Mouse (Mus musculus) lung, embryonic 16.5 days (tissue): ENCODE results near the gene Macf1. TPM values are rescaled to one million over a fixed set of nuclear protein-coding genes. Genes with fewer than 3 reads are reported as not detected.

Source experiments
- ATAC-seq: fragments of 200-750 bp; cut with Nextera tagmentation; 2 replicates; pipeline ENCODE4 v1.8.0; 2017; ENCODE audit warnings: low read depth, mild to moderate bottlenecking, moderate library complexity
- H3K27ac ChIP-seq: fragments of 300-500 bp; sonication (generic); 2 replicates; pipeline ENCODE4 v1.5.1; 2014; ENCODE audit warnings: mild to moderate bottlenecking, control low read depth, low read length
- H3K27me3 ChIP-seq: fragments of 300-500 bp; sonication (generic); 2 replicates; pipeline ENCODE4 v1.6.1; 2014; ENCODE audit warnings: low read depth, low read length, mixed read lengths; ENCODE audit not compliant: control insufficient read depth, insufficient read depth
- H3K36me3 ChIP-seq: fragments of 300-500 bp; sonication (generic); 2 replicates; pipeline ENCODE4 v1.6.1; 2014; ENCODE audit warnings: low read length; ENCODE audit not compliant: control insufficient read depth, insufficient read depth
- H3K4me1 ChIP-seq: fragments of 300-500 bp; sonication (generic); replicated peaks from 2 replicates; pipeline ENCODE4 v1.6.1; 2014; ENCODE audit warnings: low read length, mixed read lengths; ENCODE audit not compliant: control insufficient read depth, insufficient read depth
- H3K4me2 ChIP-seq: fragments of 300-500 bp; sonication (generic); 2 replicates; pipeline ENCODE4 v1.6.1; 2014; ENCODE audit warnings: low read depth, low read length, control low read depth
- H3K4me3 ChIP-seq: fragments of 300-500 bp; sonication (generic); 2 replicates; pipeline ENCODE4 v1.5.1; 2014; ENCODE audit warnings: mild to moderate bottlenecking, low read length, control low read depth
- H3K9ac ChIP-seq: fragments of 300-500 bp; sonication (generic); 2 replicates; pipeline ENCODE4 v1.6.1; 2014; ENCODE audit warnings: low read length, control low read depth
- H3K9me3 ChIP-seq: fragments of 300-500 bp; sonication (generic); 2 replicates; pipeline ENCODE4 v1.6.1; 2016; ENCODE audit warnings: low read length; ENCODE audit not compliant: control insufficient read depth
- WGBS: fragments of 180-500 bp; shearing (Covaris S2); extraction: QIAGEN DNeasy Blood & Tissue Kit; methylation state at CpG from one replicate; pipeline ENCODE4 v1.1.7; 2014; 5-methylcytosine and 5-hydroxymethylcytosine counted together
- polyA plus RNA-seq: library from polyadenylated mRNA; unstranded; fragments of >200 nt; fragmentation: Nextera tagmentation; extraction: Ambion mirVana; gene quantifications from 2 replicates; pipeline ENCODE4 v1.2.1, GENCODE M21; 2015

Macf1 gene
- polyA plus RNA-seq, 1 experiment from 2014 or later = 77.8 TPM

DNA sequence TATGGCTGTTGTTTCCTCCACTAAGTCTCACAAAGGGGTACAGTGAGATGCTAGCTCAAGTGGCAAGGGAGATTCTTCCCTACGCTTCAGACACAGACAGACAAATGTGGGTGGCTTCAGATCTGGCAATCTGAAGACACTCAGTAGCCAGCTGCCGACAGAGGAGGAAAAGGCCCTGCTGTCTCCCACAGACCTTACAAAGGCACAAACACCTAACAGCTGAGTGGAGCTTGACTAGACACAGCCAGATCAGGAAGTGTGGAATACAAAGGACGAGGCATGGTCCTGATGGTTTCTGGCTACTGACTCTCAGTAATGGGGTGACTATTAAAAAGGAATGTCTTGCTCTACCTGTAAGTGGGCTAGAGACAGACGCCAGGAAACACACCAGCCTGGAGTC, 67.2 kb downstream of the Macf1 start:
- Histone ChIP-seq H3K27ac (peak overlapping the region; percentile 87), H3K4me1 (peaks cover 46% of the 10 kb centered on the region), H3K36me3 (no peaks in the 10 kb centered on the region), H3K9ac (0 out of 2 replicates have a peak overlapping the region, but pooled peaks have one; percentile 12), H3K4me3 (no peak overlapping the region), H3K4me2 (no peak overlapping the region; the same call in 1 of the 2 replicates), H3K27me3 (no peaks in the 10 kb centered on the region), H3K9me3 (no peaks in the 10 kb centered on the region)
- peak; percentile 80 for ATAC-seq
- 26% methylated on average over 4 of the region's 4 CpGs for WGBS

DNA sequence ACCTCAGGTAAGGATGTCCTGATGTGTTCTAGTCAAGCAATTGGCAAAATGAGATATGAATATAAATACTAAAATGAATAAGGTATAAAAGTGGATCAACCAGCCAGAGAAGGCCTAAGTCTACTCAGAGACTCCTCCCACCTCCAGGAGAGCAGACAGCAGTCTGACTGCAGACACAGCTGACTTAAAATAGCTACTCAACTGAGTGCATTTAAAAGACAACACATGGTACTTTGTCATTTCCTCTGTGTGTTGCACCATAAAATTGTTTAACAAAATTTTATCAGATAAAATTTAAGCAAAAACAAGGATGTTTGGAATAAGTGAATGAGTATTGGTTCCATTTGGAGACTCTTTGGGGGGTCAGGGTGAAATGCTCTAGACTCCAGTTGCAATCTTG, 67.7 kb downstream of the Macf1 start:
- H3K36me3 ChIP-seq = no peaks in the 10 kb centered on the region
- H3K9me3 ChIP-seq = no peaks in the 10 kb centered on the region
- peaks cover 42% of the 10 kb centered on the region for H3K4me1 ChIP-seq
- H3K4me3 ChIP-seq = no peak overlapping the region
- H3K9ac ChIP-seq = no peak overlapping the region
- peak overlapping the region; percentile 87 for H3K27ac ChIP-seq
- no peak overlapping the region for H3K4me2 ChIP-seq
- peak; percentile 78 for ATAC-seq
- no peaks in the 10 kb centered on the region for H3K27me3 ChIP-seq

DNA sequence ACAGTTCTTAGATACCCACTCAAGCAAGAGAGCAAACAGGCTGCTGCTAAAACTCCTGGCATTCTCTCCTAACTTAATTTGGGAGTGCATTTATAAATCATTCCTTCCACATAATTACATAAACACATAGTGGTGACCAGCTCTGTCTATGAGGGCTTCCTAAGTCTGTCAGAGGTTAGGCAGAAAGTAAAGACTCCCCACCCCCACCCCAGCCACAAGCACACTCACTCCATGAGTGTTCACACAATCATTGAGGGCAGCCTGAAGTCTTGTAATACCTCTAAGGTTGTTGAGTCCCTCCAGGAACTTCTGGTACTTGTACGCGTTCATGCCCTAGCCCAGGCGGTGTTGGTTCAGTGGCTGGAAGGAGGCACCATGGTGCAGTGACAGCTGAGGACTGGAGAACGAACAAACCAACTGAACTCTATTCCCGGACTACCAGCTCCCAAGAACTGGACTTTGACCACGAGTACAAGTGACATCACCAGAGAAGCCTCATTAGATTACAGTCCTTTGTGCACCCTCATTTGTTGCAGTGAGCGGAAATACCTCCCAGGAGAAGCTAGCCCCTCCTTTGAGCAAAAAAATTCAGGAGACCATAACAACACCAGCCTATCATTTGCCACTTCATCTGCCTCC, 70.7 kb downstream of the Macf1 start:
- 34% methylated on average over 7 of the region's 7 CpGs for WGBS
- ATAC-seq = peak; percentile 81
- Histone ChIP-seq H3K9ac (peak overlapping the region; percentile 64), H3K27me3 (no peaks in the 10 kb centered on the region), H3K9me3 (no peaks in the 10 kb centered on the region), H3K36me3 (no peaks in the 10 kb centered on the region), H3K4me2 (peak overlapping the region; percentile 43), H3K4me1 (peaks cover 42% of the 10 kb centered on the region), H3K27ac (peak overlapping the region; percentile 86), H3K4me3 (peak overlapping the region; percentile 53)

DNA sequence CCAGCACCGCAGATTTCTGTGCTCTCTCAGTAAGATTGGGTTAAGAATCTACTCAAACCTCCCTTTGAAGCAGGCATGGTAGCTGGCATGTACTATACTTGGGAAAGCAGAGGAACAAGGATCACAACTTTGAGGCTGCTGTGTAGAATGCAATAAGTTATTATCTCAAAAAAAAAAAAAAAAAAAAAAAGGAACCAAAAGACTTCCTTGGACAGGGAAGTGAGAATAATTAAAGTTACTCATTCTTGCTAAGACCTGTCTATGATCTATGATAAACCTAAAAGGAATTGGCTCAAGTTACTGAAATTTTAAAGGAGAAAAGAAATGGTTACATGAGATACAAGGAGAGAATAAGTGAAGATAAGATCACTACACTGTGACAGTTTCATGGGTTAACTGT, 72.2 kb downstream of the Macf1 start:
- no peak for ATAC-seq
- Histone ChIP-seq H3K9ac (peak overlapping the region; percentile 52), H3K9me3 (no peaks in the 10 kb centered on the region), H3K4me3 (peak overlapping the region; percentile 47), H3K4me2 (peak overlapping the region; percentile 42), H3K27me3 (no peaks in the 10 kb centered on the region), H3K27ac (0 out of 2 replicates have a peak overlapping the region, but pooled peaks have one; percentile 16), H3K4me1 (peaks cover 30% of the 10 kb centered on the region), H3K36me3 (peaks cover 5% of the 10 kb centered on the region)
- 82% methylated on average over 1 of the region's 1 CpGs for WGBS

DNA sequence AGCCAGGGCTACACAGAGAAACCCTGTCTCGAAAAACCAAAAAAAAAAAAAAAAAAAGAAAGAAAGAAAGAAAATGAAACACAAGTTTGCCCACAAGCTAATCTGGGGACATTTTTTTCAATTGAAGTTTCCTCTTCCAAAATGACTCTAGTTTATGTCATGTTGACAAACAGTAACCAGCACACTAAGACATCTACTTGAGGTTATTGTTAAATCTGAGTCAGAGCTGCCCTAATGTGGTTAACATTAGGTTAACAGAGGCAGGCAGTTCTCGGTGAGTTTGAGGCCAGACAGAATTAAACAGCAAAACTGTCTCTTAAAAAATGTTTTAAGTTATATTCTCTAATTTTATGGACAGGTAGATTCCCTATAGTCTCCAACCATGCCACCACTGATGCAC, 72.9 kb downstream of the Macf1 start:
- ATAC-seq = no peak
- Histone ChIP-seq H3K27me3 (no peaks in the 10 kb centered on the region), H3K9ac (peak overlapping the region; percentile 52), H3K4me1 (peaks cover 24% of the 10 kb centered on the region), H3K4me3 (peak overlapping the region; percentile 47), H3K27ac (0 out of 2 replicates have a peak overlapping the region, but pooled peaks have one; percentile 17), H3K9me3 (no peaks in the 10 kb centered on the region), H3K4me2 (peak overlapping the region; percentile 42), H3K36me3 (peaks cover 5% of the 10 kb centered on the region)
- WGBS = 87% methylated on average over 1 of the region's 2 CpGs

DNA sequence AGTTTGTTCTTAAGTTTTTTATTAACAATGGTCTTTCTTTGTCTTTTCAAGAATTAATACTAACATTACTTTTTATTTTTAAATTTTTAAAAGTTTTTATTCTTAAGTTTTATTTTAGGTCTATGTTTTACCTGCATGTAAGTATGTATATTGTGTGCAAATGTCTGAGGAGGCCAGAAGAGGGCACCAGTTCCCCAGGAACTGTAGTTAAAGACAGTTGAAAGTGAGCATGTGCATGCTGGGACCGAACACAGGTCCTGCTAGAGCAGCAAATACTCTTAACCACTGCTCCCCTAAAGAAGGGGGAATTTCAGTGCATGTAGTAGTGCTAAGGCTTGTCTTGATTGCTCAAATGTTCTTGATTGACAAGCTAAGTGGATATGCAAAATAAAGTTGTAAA, 77.0 kb downstream of the Macf1 start:
- Histone ChIP-seq H3K4me3 (no peak overlapping the region), H3K36me3 (peaks cover 5% of the 10 kb centered on the region), H3K27ac (no peak overlapping the region), H3K27me3 (no peaks in the 10 kb centered on the region), H3K4me2 (no peak overlapping the region), H3K9me3 (no peaks in the 10 kb centered on the region), H3K9ac (no peak overlapping the region), H3K4me1 (peaks cover 8% of the 10 kb centered on the region; the same call in 1 of the 2 replicates)
- ATAC-seq = no peak
- 74% methylated on average over 1 of the region's 1 CpGs for WGBS

DNA sequence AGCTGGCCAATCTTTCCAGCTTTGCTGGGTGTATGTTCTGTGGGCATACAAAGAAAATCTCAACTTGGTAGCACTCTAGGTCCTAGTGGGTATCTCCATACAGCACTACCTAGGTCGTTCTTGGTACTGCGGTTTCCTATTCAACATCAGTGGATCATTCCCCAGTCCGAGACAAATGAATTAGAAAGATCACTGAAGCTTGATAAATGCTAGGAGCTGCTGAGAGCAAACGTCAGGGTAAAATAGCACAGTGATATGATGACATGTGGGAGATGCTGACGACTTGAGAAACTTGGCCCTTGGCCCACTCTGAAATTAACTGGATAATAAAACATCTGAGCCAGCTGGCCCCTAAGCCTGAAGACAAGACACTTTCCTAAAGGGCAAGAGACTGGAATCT, 78.2 kb downstream of the Macf1 start:
- Histone ChIP-seq H3K27me3 (no peaks in the 10 kb centered on the region), H3K4me2 (peak overlapping the region; percentile 37), H3K4me1 (peaks cover 9% of the 10 kb centered on the region; the same call in 1 of the 2 replicates), H3K9me3 (no peaks in the 10 kb centered on the region), H3K4me3 (no peak overlapping the region; the same call in 1 of the 2 replicates), H3K27ac (0 out of 2 replicates have a peak overlapping the region, but pooled peaks have one; percentile 10), H3K36me3 (peaks cover 5% of the 10 kb centered on the region), H3K9ac (no peak overlapping the region)
- 41% methylated on average over 5 of the region's 5 CpGs for WGBS
- ATAC-seq = peak; percentile 51

DNA sequence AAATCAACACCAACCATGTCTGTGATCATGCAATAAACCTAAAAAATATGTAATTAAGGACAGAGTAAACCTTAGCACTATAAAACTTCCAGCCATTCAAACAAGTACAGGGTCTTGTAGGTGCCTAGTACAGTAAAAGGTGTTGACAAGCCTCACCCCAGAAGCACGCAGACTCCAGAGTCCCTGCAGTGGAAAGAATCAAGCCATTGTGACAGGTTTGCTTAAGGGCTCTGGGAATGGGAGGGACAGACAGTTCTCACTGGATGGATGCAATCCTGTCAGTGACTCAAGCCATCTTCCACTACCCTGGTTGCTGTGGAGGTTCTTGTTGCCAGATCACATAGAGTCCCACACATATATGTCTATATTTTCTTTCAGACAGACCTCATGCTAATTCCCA, 78.9 kb downstream of the Macf1 start:
- H3K27me3 ChIP-seq = no peaks in the 10 kb centered on the region
- WGBS = 52% methylated on average over 1 of the region's 1 CpGs
- H3K4me1 ChIP-seq = peaks cover 11% of the 10 kb centered on the region; the same call in 1 of the 2 replicates
- no peak for ATAC-seq
- peaks cover 5% of the 10 kb centered on the region for H3K36me3 ChIP-seq
- H3K9ac ChIP-seq = no peak overlapping the region
- no peaks in the 10 kb centered on the region for H3K9me3 ChIP-seq
- H3K27ac ChIP-seq = no peak overlapping the region
- H3K4me3 ChIP-seq = no peak overlapping the region
- H3K4me2 ChIP-seq = peak overlapping the region; percentile 37; the same call in 1 of the 2 replicates

DNA sequence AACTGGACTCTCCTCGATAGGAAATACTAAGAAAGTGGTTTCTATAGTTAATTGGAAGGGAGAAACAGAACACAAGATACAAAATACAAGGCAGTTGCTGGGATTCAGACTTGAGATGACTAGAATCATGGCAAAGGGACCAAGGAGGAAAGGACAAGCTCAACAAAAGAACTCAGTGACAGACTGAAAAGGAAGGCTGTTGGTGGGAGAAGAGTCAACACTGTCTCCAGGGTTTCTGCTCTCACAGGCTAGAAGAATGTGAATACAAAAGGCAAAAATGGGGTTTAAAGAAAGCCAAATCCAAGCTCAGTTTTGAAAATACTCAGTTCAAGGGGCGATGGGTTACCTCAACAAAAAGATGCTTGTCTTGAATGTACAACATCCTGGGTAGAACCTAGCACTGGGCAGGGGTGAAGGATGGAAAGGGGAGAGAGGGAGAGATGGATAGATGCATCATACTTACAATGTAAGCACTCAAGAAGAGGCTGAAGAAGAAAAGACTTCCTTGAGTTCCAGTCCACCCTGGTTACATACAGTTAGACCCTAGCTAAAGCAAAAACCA, 81.4 kb downstream of the Macf1 start:
- WGBS = 81% methylated on average over 2 of the region's 2 CpGs
- no peaks in the 10 kb centered on the region for H3K9me3 ChIP-seq
- no peak overlapping the region for H3K4me3 ChIP-seq
- H3K27ac ChIP-seq = no peak overlapping the region
- no peaks in the 10 kb centered on the region for H3K27me3 ChIP-seq
- no peak for ATAC-seq
- no peak overlapping the region for H3K9ac ChIP-seq
- H3K4me1 ChIP-seq = peaks cover 22% of the 10 kb centered on the region
- peaks cover 5% of the 10 kb centered on the region for H3K36me3 ChIP-seq
- H3K4me2 ChIP-seq = no peak overlapping the region
